Mouse (Mus musculus): ENCODE data around the gene Olfr701. TPM values are rescaled to one million over a fixed set of nuclear protein-coding genes. Genes with fewer than 3 reads are reported as not detected.

The Olfr701 gene
- polyA plus RNA-seq, 1 experiment from 2014 or later, result not detected

Other genes with a start within 250 kb of the Olfr701 start
- not detected in 2 replicates for gene Olfr693, start 133.5 kb upstream of the Olfr701 start, polyA plus RNA-seq (2015; fragmentation: Nextera tagmentation; extraction: Ambion mirVana)
- gene Olfr694, start 122.3 kb upstream of the Olfr701 start, polyA plus RNA-seq (2015; fragmentation: Nextera tagmentation; extraction: Ambion mirVana), result not detected in 2 replicates
- gene Olfr695, start 97.7 kb upstream of the Olfr701 start, polyA plus RNA-seq (2015; fragmentation: Nextera tagmentation; extraction: Ambion mirVana), result not detected in 2 replicates
- gene Olfr697, start 71.7 kb upstream of the Olfr701 start, polyA plus RNA-seq (2015; fragmentation: Nextera tagmentation; extraction: Ambion mirVana), result not detected in 2 replicates
- gene Olfr698, start 58.7 kb upstream of the Olfr701 start, polyA plus RNA-seq (2015; fragmentation: Nextera tagmentation; extraction: Ambion mirVana), result not detected in 2 replicates
- not detected in 2 replicates for gene Olfr699, start 20.9 kb upstream of the Olfr701 start, polyA plus RNA-seq (2015; fragmentation: Nextera tagmentation; extraction: Ambion mirVana)
- gene Olfr700, start 5.3 kb upstream of the Olfr701 start, polyA plus RNA-seq (2015; fragmentation: Nextera tagmentation; extraction: Ambion mirVana), result not detected in 2 replicates
- not detected in 2 replicates for gene Olfr702, start 19.8 kb downstream of the Olfr701 start, polyA plus RNA-seq (2015; fragmentation: Nextera tagmentation; extraction: Ambion mirVana)
- not detected in 2 replicates for gene Olfr703, start 29.2 kb downstream of the Olfr701 start, polyA plus RNA-seq (2015; fragmentation: Nextera tagmentation; extraction: Ambion mirVana)
- not detected in 2 replicates for gene Olfr704, start 49.1 kb downstream of the Olfr701 start, polyA plus RNA-seq (2015; fragmentation: Nextera tagmentation; extraction: Ambion mirVana)
- gene Olfr705, start 62.8 kb downstream of the Olfr701 start, polyA plus RNA-seq (2015; fragmentation: Nextera tagmentation; extraction: Ambion mirVana), result not detected in 2 replicates
- gene Olfr706, start 74.0 kb downstream of the Olfr701 start, polyA plus RNA-seq (2015; fragmentation: Nextera tagmentation; extraction: Ambion mirVana), result not detected in 2 replicates
- gene Olfr707, start 87.1 kb downstream of the Olfr701 start, polyA plus RNA-seq (2015; fragmentation: Nextera tagmentation; extraction: Ambion mirVana), result not detected in 2 replicates
- not detected in 2 replicates for gene Olfr1532-ps1, start 93.9 kb downstream of the Olfr701 start, polyA plus RNA-seq (2015; fragmentation: Nextera tagmentation; extraction: Ambion mirVana)
- not detected in 2 replicates for gene Olfr709-ps1, start 118.1 kb downstream of the Olfr701 start, polyA plus RNA-seq (2015; fragmentation: Nextera tagmentation; extraction: Ambion mirVana)
- not detected in 2 replicates for gene Olfr710, start 134.2 kb downstream of the Olfr701 start, polyA plus RNA-seq (2015; fragmentation: Nextera tagmentation; extraction: Ambion mirVana)
- not detected in 2 replicates for gene Olfr6, start 149.8 kb downstream of the Olfr701 start, polyA plus RNA-seq (2015; fragmentation: Nextera tagmentation; extraction: Ambion mirVana)
- gene Olfr711, start 161.3 kb downstream of the Olfr701 start, polyA plus RNA-seq (2015; fragmentation: Nextera tagmentation; extraction: Ambion mirVana), result not detected in 2 replicates
- not detected in 2 replicates for gene Olfr2, start 191.9 kb downstream of the Olfr701 start, polyA plus RNA-seq (2015; fragmentation: Nextera tagmentation; extraction: Ambion mirVana)
- gene Olfr713, start 217.0 kb downstream of the Olfr701 start, polyA plus RNA-seq (2015; fragmentation: Nextera tagmentation; extraction: Ambion mirVana), result not detected in 2 replicates

Measured in midbrain, embryonic 16.5 days (tissue).